Mouse (Mus musculus) limb, embryonic 15.5 days (tissue): ENCODE results near the gene Cwc22. TPM values are rescaled to one million over a fixed set of nuclear protein-coding genes. Genes with fewer than 3 reads are reported as not detected.
A peak's percentile ranks its signal among the peaks of the same experiment; 100 is the strongest.

ENCODE experiments used
- ATAC-seq: fragments of 200-750 bp; cut with Nextera tagmentation; 2 replicates; pipeline ENCODE4 v1.8.0; 2017; ENCODE audit warnings: low read depth, moderate TSS enrichment; ENCODE audit not compliant: insufficient number of reproducible peaks, low FRiP score, low TSS enrichment
- H3K27ac ChIP-seq: fragments of 300-500 bp; sonication (generic); 2 replicates; pipeline ENCODE4 v1.5.1; 2015; ENCODE audit warnings: moderate library complexity, mild to moderate bottlenecking, inconsistent platforms
- H3K27me3 ChIP-seq: fragments of 300-500 bp; sonication (generic); 2 replicates; pipeline ENCODE4 v1.6.1; 2015; ENCODE audit warnings: inconsistent platforms
- H3K36me3 ChIP-seq: fragments of 300-500 bp; sonication (generic); 2 replicates; pipeline ENCODE4 v1.6.1; 2015; ENCODE audit warnings: inconsistent platforms
- H3K4me1 ChIP-seq: fragments of 300-500 bp; sonication (generic); 2 replicates; pipeline ENCODE4 v1.6.1; 2015; ENCODE audit warnings: inconsistent platforms
- H3K4me2 ChIP-seq: fragments of 300-500 bp; sonication (generic); 2 replicates; pipeline ENCODE4 v1.6.1; 2015; ENCODE audit warnings: mild to moderate bottlenecking, inconsistent platforms
- H3K4me3 ChIP-seq: fragments of 300-500 bp; sonication (generic); 2 replicates; pipeline ENCODE4 v1.5.1; 2015; ENCODE audit warnings: mild to moderate bottlenecking, inconsistent platforms
- H3K9ac ChIP-seq: fragments of 300-500 bp; sonication (generic); 2 replicates; pipeline ENCODE4 v1.6.1; 2015; ENCODE audit warnings: inconsistent platforms
- H3K9me3 ChIP-seq: fragments of 300-500 bp; sonication (generic); 2 replicates; pipeline ENCODE4 v1.6.1; 2016; ENCODE audit warnings: inconsistent platforms
- WGBS: fragments of 180-500 bp; shearing (Covaris S2); methylation state at CpG from one replicate; pipeline ENCODE4 v1.1.7; 2015; 5-methylcytosine and 5-hydroxymethylcytosine counted together
- polyA plus RNA-seq: library from polyadenylated mRNA; unstranded; fragments of >200 nt; fragmentation: Nextera tagmentation; extraction: Ambion mirVana; gene quantifications from 2 replicates; pipeline ENCODE4 v1.2.1, GENCODE M21; 2015

Cwc22 gene
- polyA plus RNA-seq, 1 experiment from 2014 or later: 30.9 TPM

DNA sequence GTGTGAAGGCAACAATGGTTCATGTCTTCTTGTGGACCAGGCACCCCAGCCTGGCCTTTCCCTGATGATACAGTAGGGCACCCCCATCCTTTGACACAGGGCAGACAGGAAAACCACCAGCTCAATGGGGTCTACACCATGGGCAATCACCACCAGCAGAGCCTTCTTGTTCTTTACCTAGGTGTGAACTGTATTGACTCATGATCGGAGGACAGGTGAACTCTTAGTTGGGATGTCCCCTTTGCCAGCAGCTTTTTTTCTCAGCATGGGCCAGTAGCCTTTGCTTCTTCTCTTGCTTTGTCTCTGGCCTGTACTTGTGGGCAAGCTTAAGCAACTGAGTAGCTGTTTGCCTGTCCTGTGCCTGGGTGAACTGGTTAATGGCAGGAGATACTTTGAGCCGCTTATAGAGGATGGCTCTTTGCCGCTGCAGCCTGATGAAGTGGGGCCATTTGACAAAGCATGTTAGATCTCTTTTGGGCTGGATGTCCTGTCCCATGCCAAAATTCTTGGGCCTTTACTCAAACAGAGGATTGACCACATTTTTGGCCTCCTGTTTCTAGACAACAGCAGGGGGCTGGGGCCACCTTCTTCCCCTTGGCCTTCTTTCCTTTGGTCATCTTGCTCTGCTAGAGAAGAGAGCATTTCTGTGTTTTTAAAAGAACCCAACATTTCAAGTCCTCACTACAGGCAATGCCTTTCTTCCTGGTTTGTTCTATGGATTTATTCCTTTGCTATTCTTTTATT, 16.4 kb upstream of the Cwc22 start:
- no peaks in the 10 kb centered on the region for H3K4me1 ChIP-seq
- ATAC-seq: no peak
- no peak overlapping the region for H3K4me2 ChIP-seq
- no peak overlapping the region for H3K9ac ChIP-seq
- no peaks in the 10 kb centered on the region for H3K27me3 ChIP-seq
- H3K4me3 ChIP-seq: no peak overlapping the region
- no peaks in the 10 kb centered on the region for H3K36me3 ChIP-seq
- H3K27ac ChIP-seq: no peak overlapping the region
- 96% methylated on average over 3 of the region's 3 CpGs for WGBS
- no peaks in the 10 kb centered on the region for H3K9me3 ChIP-seq

GRCm38 (mm10) chr2:77961256-77961655, 15.1 kb upstream of the Cwc22 start:
- Histone ChIP-seq H3K4me1 (no peaks in the 10 kb centered on the region), H3K27ac (no peak overlapping the region), H3K9me3 (no peaks in the 10 kb centered on the region), H3K36me3 (no peaks in the 10 kb centered on the region), H3K4me2 (no peak overlapping the region), H3K27me3 (no peaks in the 10 kb centered on the region), H3K9ac (no peak overlapping the region), H3K4me3 (no peak overlapping the region)
- no peak for ATAC-seq
- 39% methylated on average over 1 of the region's 1 CpGs for WGBS

GRCm38 (mm10) chr2:77960711-77961110, 14.5 kb upstream of the Cwc22 start:
- no peak for ATAC-seq
- Histone ChIP-seq H3K4me1 (no peaks in the 10 kb centered on the region), H3K36me3 (no peaks in the 10 kb centered on the region), H3K9me3 (no peaks in the 10 kb centered on the region), H3K9ac (no peak overlapping the region), H3K4me2 (no peak overlapping the region), H3K4me3 (no peak overlapping the region), H3K27me3 (no peaks in the 10 kb centered on the region), H3K27ac (no peak overlapping the region)
- WGBS: 87% methylated on average over 3 of the region's 3 CpGs

DNA sequence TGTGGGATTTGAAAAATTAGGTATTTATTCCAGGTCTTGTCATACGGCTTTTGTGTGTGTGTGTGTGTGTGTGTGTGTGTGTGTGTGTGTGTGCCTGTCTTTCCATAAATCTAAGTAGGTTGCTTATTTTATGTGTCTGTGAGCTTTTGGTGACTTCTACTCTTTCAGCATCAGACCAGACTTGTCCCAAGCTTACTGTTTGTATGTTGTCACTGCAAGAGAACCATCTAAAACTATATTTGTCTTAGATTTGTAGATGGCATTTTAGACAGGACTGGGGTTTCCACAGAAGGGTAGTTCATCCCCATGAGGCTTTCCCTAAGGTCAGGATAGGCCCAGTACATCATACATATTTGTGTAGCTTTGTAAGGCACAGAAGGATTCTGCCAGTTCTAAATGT, 13.2 kb upstream of the Cwc22 start:
- H3K36me3 ChIP-seq: no peaks in the 10 kb centered on the region
- H3K9ac ChIP-seq: no peak overlapping the region
- no peaks in the 10 kb centered on the region for H3K27me3 ChIP-seq
- WGBS: 86% methylated on average over 1 of the region's 1 CpGs
- H3K9me3 ChIP-seq: no peaks in the 10 kb centered on the region
- H3K4me2 ChIP-seq: no peak overlapping the region
- no peak overlapping the region for H3K27ac ChIP-seq
- H3K4me1 ChIP-seq: no peaks in the 10 kb centered on the region
- ATAC-seq: no peak
- no peak overlapping the region for H3K4me3 ChIP-seq

DNA sequence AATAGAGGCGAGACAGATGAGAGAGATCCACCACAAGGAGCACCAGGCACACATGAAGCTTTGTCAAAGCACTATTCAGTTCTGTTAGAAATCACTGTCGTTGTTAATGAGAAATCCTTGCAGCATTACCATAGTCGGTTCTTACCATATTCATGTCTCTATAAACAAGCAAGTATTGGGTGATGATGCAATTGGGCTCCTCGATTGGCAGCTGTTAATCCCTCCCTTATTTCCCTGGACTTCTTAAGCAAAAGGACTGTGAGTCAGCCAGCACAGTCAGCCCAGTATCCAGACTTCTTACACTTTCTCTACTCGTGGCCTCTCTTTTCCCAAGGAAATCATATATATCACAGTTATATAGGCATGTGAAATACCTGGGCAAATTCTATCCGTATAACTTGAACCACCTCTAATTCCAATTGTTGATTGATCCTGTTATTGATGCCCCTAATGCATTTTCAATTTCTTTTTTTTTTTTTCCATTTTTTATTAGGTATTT, 5.3 kb upstream of the Cwc22 start:
- ATAC-seq: no peak
- 87% methylated on average over 6 of the region's 6 CpGs for WGBS
- Histone ChIP-seq H3K27me3 (no peaks in the 10 kb centered on the region), H3K4me3 (no peak overlapping the region), H3K27ac (no peak overlapping the region), H3K9me3 (no peaks in the 10 kb centered on the region), H3K4me1 (no peaks in the 10 kb centered on the region), H3K4me2 (no peak overlapping the region), H3K9ac (no peak overlapping the region), H3K36me3 (no peaks in the 10 kb centered on the region)

- Histone ChIP-seq H3K4me2 (no peak overlapping the region), H3K27me3 (no peaks in the 10 kb centered on the region), H3K9ac (no peak overlapping the region), H3K4me3 (no peak overlapping the region), H3K4me1 (peaks cover 2% of the 10 kb centered on the region; the same call in 1 of the 2 replicates), H3K27ac (no peak overlapping the region), H3K9me3 (no peaks in the 10 kb centered on the region), H3K36me3 (no peaks in the 10 kb centered on the region)
- no peak for ATAC-seq
- WGBS: 68% methylated on average over 1 of the region's 1 CpGs
Observed at GRCm38 (mm10) chr2:77950111-77950510, 3.9 kb upstream of the Cwc22 start.

GRCm38 (mm10) chr2:77949521-77949920, 3.3 kb upstream of the Cwc22 start:
- no peaks in the 10 kb centered on the region for H3K9me3 ChIP-seq
- no peak overlapping the region for H3K4me3 ChIP-seq
- no peak overlapping the region for H3K4me2 ChIP-seq
- ATAC-seq: no peak
- peaks cover 8% of the 10 kb centered on the region for H3K4me1 ChIP-seq
- no peak overlapping the region for H3K9ac ChIP-seq
- H3K27me3 ChIP-seq: no peaks in the 10 kb centered on the region
- no peak overlapping the region for H3K27ac ChIP-seq
- H3K36me3 ChIP-seq: no peaks in the 10 kb centered on the region
- WGBS: 76% methylated on average over 1 of the region's 1 CpGs

GRCm38 (mm10) chr2:77948921-77949320, 2.7 kb upstream of the Cwc22 start:
- WGBS: 79% methylated on average over 2 of the region's 2 CpGs
- Histone ChIP-seq H3K9me3 (no peaks in the 10 kb centered on the region), H3K4me2 (no peak overlapping the region), H3K27ac (no peak overlapping the region), H3K4me3 (no peak overlapping the region), H3K9ac (no peak overlapping the region), H3K36me3 (no peaks in the 10 kb centered on the region), H3K27me3 (no peaks in the 10 kb centered on the region), H3K4me1 (peaks cover 11% of the 10 kb centered on the region)
- no peak for ATAC-seq

GRCm38 (mm10) chr2:77948126-77948525, 2.0 kb upstream of the Cwc22 start:
- Histone ChIP-seq H3K4me2 (no peak overlapping the region), H3K9me3 (no peaks in the 10 kb centered on the region), H3K9ac (no peak overlapping the region), H3K27ac (no peak overlapping the region), H3K4me3 (no peak overlapping the region), H3K4me1 (peaks cover 11% of the 10 kb centered on the region), H3K36me3 (no peaks in the 10 kb centered on the region), H3K27me3 (no peaks in the 10 kb centered on the region)
- 82% methylated on average over 1 of the region's 1 CpGs for WGBS
- ATAC-seq: no peak

DNA sequence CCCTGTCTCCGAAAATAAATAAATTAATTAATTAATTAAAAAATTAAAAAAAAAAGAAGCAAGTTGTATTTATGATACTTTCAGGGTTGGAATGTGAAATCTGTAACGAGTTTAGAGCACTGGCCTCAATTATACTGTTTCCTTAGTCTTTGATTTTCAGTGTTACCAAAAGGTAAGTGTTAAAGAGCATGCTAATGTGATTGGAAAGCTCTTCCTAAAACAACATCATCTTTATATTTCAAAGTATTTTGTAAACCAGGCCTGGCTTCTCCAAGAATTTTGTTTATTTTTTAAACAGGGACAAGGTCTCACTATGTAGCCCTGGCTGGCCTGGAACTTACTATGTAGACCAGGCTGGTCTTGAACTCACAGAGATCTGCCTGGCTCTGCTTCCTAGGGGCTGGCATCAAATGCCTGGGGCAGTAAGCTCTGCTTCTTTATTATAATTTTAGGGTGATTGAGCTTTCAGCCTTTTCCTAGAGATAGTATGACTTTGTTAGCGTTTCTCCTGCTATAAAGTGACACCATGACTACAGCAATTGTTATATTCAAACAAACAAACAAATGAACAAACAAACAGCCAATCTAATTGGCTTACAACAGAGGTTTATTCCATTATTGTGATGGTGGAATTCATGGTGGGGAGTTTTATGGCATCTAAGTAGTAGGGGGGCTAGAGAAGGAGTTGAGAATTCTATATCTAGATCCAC, 1.1 kb upstream of the Cwc22 start:
- ATAC-seq: no peak
- Histone ChIP-seq H3K4me2 (no peak overlapping the region), H3K4me3 (no peak overlapping the region), H3K27ac (no peak overlapping the region), H3K27me3 (no peaks in the 10 kb centered on the region), H3K9me3 (no peaks in the 10 kb centered on the region), H3K4me1 (peaks cover 11% of the 10 kb centered on the region), H3K36me3 (no peaks in the 10 kb centered on the region), H3K9ac (no peak overlapping the region)
- WGBS: 69% methylated on average over 3 of the region's 3 CpGs

DNA sequence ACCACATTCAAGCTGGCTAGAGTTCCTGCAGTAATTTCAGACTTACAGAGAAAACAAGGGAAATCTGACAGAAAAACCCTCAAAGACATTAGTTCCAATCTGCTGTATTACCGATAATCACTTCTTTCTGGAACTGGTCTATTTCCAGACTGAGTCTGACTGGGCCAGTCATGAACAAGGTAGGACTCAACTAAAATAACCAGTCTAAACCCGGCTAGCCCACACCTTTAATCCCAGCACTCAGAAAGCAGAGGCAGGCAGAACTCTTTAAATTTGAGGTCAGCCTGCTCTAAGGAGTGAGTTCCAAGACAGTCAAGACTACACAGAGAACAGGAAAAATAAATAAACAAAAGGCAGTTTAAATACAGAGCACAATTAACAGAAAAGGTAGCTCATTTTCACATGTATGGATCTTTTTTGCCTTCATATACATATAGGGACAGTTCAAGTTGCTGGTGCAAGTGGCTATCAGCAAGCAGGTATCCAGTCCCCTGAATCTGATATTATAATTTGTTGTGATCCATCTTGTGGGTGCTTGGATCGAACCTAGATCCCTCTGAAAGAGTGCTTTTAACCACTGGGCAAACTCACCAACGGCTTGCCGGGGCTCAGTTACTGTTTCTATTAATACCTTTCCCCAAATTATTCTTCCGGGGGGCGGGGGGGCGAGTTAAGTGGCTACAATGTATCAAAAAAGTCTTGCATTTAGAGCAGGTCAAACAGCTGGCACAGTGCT, 1.1 kb downstream of the Cwc22 start:
- H3K27me3 ChIP-seq: no peaks in the 10 kb centered on the region
- no peak overlapping the region for H3K27ac ChIP-seq
- no peak for ATAC-seq
- peak overlapping the region; percentile 89 for H3K9ac ChIP-seq
- peak overlapping the region; percentile 68 for H3K4me2 ChIP-seq
- peaks cover 11% of the 10 kb centered on the region for H3K4me1 ChIP-seq
- no peaks in the 10 kb centered on the region for H3K9me3 ChIP-seq
- H3K36me3 ChIP-seq: no peaks in the 10 kb centered on the region
- H3K4me3 ChIP-seq: peak overlapping the region; percentile 83
- WGBS: 37% methylated on average over 8 of the region's 8 CpGs

- H3K36me3 ChIP-seq: peaks cover 6% of the 10 kb centered on the region
- no peak overlapping the region for H3K27ac ChIP-seq
- no peaks in the 10 kb centered on the region for H3K9me3 ChIP-seq
- H3K9ac ChIP-seq: no peak overlapping the region
- no peak overlapping the region for H3K4me2 ChIP-seq
- H3K4me1 ChIP-seq: peaks cover 11% of the 10 kb centered on the region
- no peak overlapping the region for H3K4me3 ChIP-seq
- 97% methylated on average over 5 of the region's 5 CpGs for WGBS
- H3K27me3 ChIP-seq: no peaks in the 10 kb centered on the region
- ATAC-seq: no peak
Observed at GRCm38 (mm10) chr2:77944281-77944680, 1.9 kb downstream of the Cwc22 start.
